Mouse (Mus musculus) neural tube, embryonic 12.5 days (tissue): ENCODE measurements at regions not wholly inside any gene's neighbourhood (a gene's known extent, or its start where the extent isn't known, plus 50 kb on each side); places are given as distances from the start of the nearest gene placed in this dataset.
"Not testable (repeated sequence)": the region's sequence is repeated elsewhere in the genome, so short reads cannot be mapped to it uniquely, and the experiment has no call there.

ENCODE experiments used
- ATAC-seq: fragments of 200-750 bp; cut with Nextera tagmentation; 2 replicates; pipeline ENCODE4 v1.8.0; 2017; ENCODE audit warnings: low read depth, mild to moderate bottlenecking, moderate TSS enrichment, moderate library complexity; ENCODE audit not compliant: low FRiP score
- H3K27ac ChIP-seq: fragments of 300-500 bp; sonication (generic); 2 replicates; pipeline ENCODE4 v1.5.1; 2016
- H3K27me3 ChIP-seq: fragments of 300-500 bp; sonication (generic); replicated peaks from 2 replicates; pipeline ENCODE4 v1.6.1; 2016; ENCODE audit warnings: mild to moderate bottlenecking
- H3K36me3 ChIP-seq: fragments of 300-500 bp; sonication (generic); 2 replicates; pipeline ENCODE4 v1.6.1; 2016; ENCODE audit warnings: mild to moderate bottlenecking
- H3K4me1 ChIP-seq: fragments of 300-500 bp; sonication (generic); 2 replicates; pipeline ENCODE4 v1.6.1; 2016
- H3K4me2 ChIP-seq: fragments of 300-500 bp; sonication (generic); replicated peaks from 2 replicates; pipeline ENCODE4 v1.6.1; 2016; ENCODE audit warnings: mild to moderate bottlenecking
- H3K4me3 ChIP-seq: fragments of 300-500 bp; sonication (generic); 2 replicates; pipeline ENCODE4 v1.5.1; 2016
- H3K9ac ChIP-seq: fragments of 300-500 bp; sonication (generic); 2 replicates; pipeline ENCODE4 v1.6.1; 2016; ENCODE audit warnings: mild to moderate bottlenecking
- H3K9me3 ChIP-seq: fragments of 300-500 bp; sonication (generic); 2 replicates; pipeline ENCODE4 v1.6.1; 2016; ENCODE audit warnings: mild to moderate bottlenecking
- WGBS: fragments of 180-500 bp; shearing (Covaris S2); methylation state at CpG from one replicate; pipeline ENCODE4 v1.1.7; 2016; 5-methylcytosine and 5-hydroxymethylcytosine counted together

GRCm38 (mm10) chr6:109182878-109183277 is 354.4 kb downstream of the Edem1 start:
- Histone ChIP-seq H3K27me3 (no peaks in the 10 kb centered on the region), H3K4me1 (no peaks in the 10 kb centered on the region), H3K36me3 (no peaks in the 10 kb centered on the region), H3K4me2 (no peak overlapping the region), H3K9me3 (no peaks in the 10 kb centered on the region), H3K27ac (no peak overlapping the region), H3K4me3 (no peak overlapping the region), H3K9ac (no peak overlapping the region)
- 57% methylated on average over 3 of the region's 3 CpGs for WGBS
- peak; percentile 61; the same call in 1 of the 2 replicates for ATAC-seq

GRCm38 (mm10) chr6:109193061-109193460 is 364.6 kb downstream of the Edem1 start:
- H3K4me1 ChIP-seq, ATAC-seq, H3K9ac ChIP-seq, H3K36me3 ChIP-seq, H3K4me3 ChIP-seq, H3K27ac ChIP-seq, H3K9me3 ChIP-seq, H3K27me3 ChIP-seq, H3K4me2 ChIP-seq: not testable (repeated sequence)
- 85% methylated on average over 2 of the region's 2 CpGs for WGBS

GRCm38 (mm10) chr6:109193603-109194002 is 365.2 kb downstream of the Edem1 start:
- no peak overlapping the region for H3K9ac ChIP-seq
- 86% methylated on average over 3 of the region's 3 CpGs for WGBS
- no peaks in the 10 kb centered on the region for H3K9me3 ChIP-seq
- no peaks in the 10 kb centered on the region for H3K27me3 ChIP-seq
- H3K4me1 ChIP-seq: no peaks in the 10 kb centered on the region
- H3K4me2 ChIP-seq: no peak overlapping the region
- no peak for ATAC-seq
- no peak overlapping the region for H3K4me3 ChIP-seq
- H3K27ac ChIP-seq: no peak overlapping the region
- H3K36me3 ChIP-seq: no peaks in the 10 kb centered on the region

- no peak overlapping the region for H3K4me3 ChIP-seq
- no peak overlapping the region for H3K27ac ChIP-seq
- no peaks in the 10 kb centered on the region for H3K27me3 ChIP-seq
- H3K9ac ChIP-seq: no peak overlapping the region
- no peaks in the 10 kb centered on the region for H3K9me3 ChIP-seq
- no peak overlapping the region for H3K4me2 ChIP-seq
- 82% methylated on average over 2 of the region's 2 CpGs for WGBS
- no peak for ATAC-seq
- no peaks in the 10 kb centered on the region for H3K4me1 ChIP-seq
- H3K36me3 ChIP-seq: no peaks in the 10 kb centered on the region
Measured at GRCm38 (mm10) chr6:109209699-109210098, 381.3 kb downstream of the Edem1 start.

- Histone ChIP-seq H3K4me2 (no peak overlapping the region), H3K9me3 (no peaks in the 10 kb centered on the region), H3K9ac (no peak overlapping the region), H3K36me3 (no peaks in the 10 kb centered on the region), H3K4me1 (no peaks in the 10 kb centered on the region), H3K27me3 (no peaks in the 10 kb centered on the region), H3K27ac (no peak overlapping the region), H3K4me3 (no peak overlapping the region)
- WGBS: 90% methylated on average over 6 of the region's 6 CpGs
- no peak for ATAC-seq
Measured at GRCm38 (mm10) chr6:109230391-109230790, 401.9 kb downstream of the Edem1 start.

- Histone ChIP-seq H3K9me3 (no peaks in the 10 kb centered on the region), H3K9ac (no peak overlapping the region), H3K36me3 (no peaks in the 10 kb centered on the region), H3K27me3 (no peaks in the 10 kb centered on the region), H3K4me1 (no peaks in the 10 kb centered on the region), H3K27ac (no peak overlapping the region), H3K4me2 (no peak overlapping the region), H3K4me3 (no peak overlapping the region)
- WGBS: 87% methylated on average over 3 of the region's 3 CpGs
- no peak for ATAC-seq
Measured at GRCm38 (mm10) chr6:109233426-109233825, 405.0 kb downstream of the Edem1 start.

- no peaks in the 10 kb centered on the region for H3K27me3 ChIP-seq
- 70% methylated on average over 2 of the region's 2 CpGs for WGBS
- H3K36me3 ChIP-seq: no peaks in the 10 kb centered on the region
- no peak for ATAC-seq
- H3K27ac ChIP-seq: no peak overlapping the region
- no peak overlapping the region for H3K4me3 ChIP-seq
- H3K4me1 ChIP-seq: no peaks in the 10 kb centered on the region
- H3K9me3 ChIP-seq: no peaks in the 10 kb centered on the region
- no peak overlapping the region for H3K9ac ChIP-seq
- H3K4me2 ChIP-seq: no peak overlapping the region
Measured at GRCm38 (mm10) chr6:109245666-109246065, 417.2 kb downstream of the Edem1 start.

- ATAC-seq, H3K4me1 ChIP-seq: not testable (repeated sequence)
Measured at GRCm38 (mm10) chr6:109246510-109246909, 418.1 kb downstream of the Edem1 start.

More at GRCm38 (mm10) chr6:109246510-109246909, 418.1 kb downstream of the Edem1 start:
- not testable (repeated sequence) for H3K27me3 ChIP-seq, H3K9me3 ChIP-seq, H3K27ac ChIP-seq, H3K9ac ChIP-seq, H3K4me3 ChIP-seq, H3K36me3 ChIP-seq, H3K4me2 ChIP-seq
- 36% methylated on average over 2 of the region's 2 CpGs for WGBS
